Mouse (Mus musculus): ENCODE measurements at regions not wholly inside any gene's neighbourhood (a gene's known extent, or its start where the extent isn't known, plus 50 kb on each side); places are given as distances from the start of the nearest gene placed in this dataset.

DNA sequence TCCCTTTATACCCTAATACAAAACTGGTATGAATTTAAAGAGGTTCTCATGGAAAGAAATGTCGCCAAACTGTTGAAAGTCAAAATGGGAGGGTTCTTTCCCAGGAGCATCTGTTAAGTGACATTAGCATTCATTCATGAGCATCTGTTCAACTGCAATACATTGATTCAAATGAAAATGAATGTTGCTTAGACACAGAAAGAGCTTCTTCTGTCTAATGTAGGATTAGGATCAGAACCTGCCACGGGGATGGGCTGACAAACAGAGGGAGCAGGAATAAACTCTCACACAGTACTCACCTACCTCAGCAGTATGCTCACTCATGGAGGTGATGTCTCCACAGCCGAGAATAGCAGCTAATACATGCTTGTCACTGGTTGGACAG is 88.0 kb upstream of the Kcna4 start:
- 70% methylated on average over 3 of the region's 3 CpGs for WGBS
- Histone ChIP-seq H3K9me3 (no peaks in the 10 kb centered on the region), H3K36me3 (no peaks in the 10 kb centered on the region), H3K4me1 (no peaks in the 10 kb centered on the region), H3K9ac (no peak overlapping the region), H3K27ac (no peak overlapping the region), H3K27me3 (no peaks in the 10 kb centered on the region), H3K4me2 (replicated peaks) (no peak overlapping the region), H3K4me3 (no peak overlapping the region)
- no peak for ATAC-seq (ENCODE audit: low FRiP score, low read depth)

GRCm38 (mm10) chr2:107221544-107221943 is 68.9 kb upstream of the Kcna4 start:
- Histone ChIP-seq H3K36me3 (no peaks in the 10 kb centered on the region), H3K9me3 (no peaks in the 10 kb centered on the region), H3K27ac (no peak overlapping the region), H3K4me2 (replicated peaks) (no peak overlapping the region), H3K9ac (no peak overlapping the region), H3K4me3 (no peak overlapping the region), H3K27me3 (no peaks in the 10 kb centered on the region), H3K4me1 (no peaks in the 10 kb centered on the region)
- no peak for ATAC-seq (ENCODE audit: low FRiP score, low read depth)
- WGBS = 77% methylated on average over 1 of the region's 1 CpGs

DNA sequence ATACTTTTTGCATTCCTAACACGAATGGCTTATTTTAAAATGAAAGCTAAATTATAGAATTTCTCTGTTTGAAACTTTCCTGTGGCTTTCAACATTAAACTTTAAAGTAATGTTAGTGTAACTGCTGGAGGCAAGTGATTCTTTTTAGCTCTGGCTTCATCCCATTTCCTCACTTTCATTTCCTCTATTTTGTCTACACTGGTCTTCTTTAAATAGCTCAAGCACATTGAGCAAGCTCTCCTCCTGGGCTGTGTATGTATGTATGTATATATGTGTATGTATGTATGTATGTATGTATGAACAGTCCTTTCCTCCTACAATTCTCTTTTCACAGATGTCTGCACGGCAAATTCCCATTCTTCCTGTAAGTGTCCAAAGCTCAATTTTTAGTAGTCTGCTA is 65.8 kb upstream of the Kcna4 start:
- no peaks in the 10 kb centered on the region for H3K4me1 ChIP-seq
- no peak overlapping the region for H3K9ac ChIP-seq
- H3K36me3 ChIP-seq = no peaks in the 10 kb centered on the region
- no peak for ATAC-seq (ENCODE audit: low FRiP score, low read depth)
- H3K4me3 ChIP-seq = no peak overlapping the region
- no peak overlapping the region for H3K4me2 ChIP-seq (replicated peaks)
- H3K9me3 ChIP-seq = no peaks in the 10 kb centered on the region
- WGBS = 81% methylated on average over 2 of the region's 2 CpGs
- no peaks in the 10 kb centered on the region for H3K27me3 ChIP-seq
- H3K27ac ChIP-seq = no peak overlapping the region

GRCm38 (mm10) chr2:107227486-107227885 is 63.0 kb upstream of the Kcna4 start:
- Histone ChIP-seq H3K9me3 (no peaks in the 10 kb centered on the region), H3K27ac (no peak overlapping the region), H3K4me1 (no peaks in the 10 kb centered on the region), H3K27me3 (no peaks in the 10 kb centered on the region), H3K4me3 (no peak overlapping the region), H3K4me2 (replicated peaks) (no peak overlapping the region), H3K36me3 (no peaks in the 10 kb centered on the region), H3K9ac (no peak overlapping the region)
- no peak for ATAC-seq (ENCODE audit: low FRiP score, low read depth)
- WGBS = 88% methylated on average over 2 of the region's 2 CpGs

DNA sequence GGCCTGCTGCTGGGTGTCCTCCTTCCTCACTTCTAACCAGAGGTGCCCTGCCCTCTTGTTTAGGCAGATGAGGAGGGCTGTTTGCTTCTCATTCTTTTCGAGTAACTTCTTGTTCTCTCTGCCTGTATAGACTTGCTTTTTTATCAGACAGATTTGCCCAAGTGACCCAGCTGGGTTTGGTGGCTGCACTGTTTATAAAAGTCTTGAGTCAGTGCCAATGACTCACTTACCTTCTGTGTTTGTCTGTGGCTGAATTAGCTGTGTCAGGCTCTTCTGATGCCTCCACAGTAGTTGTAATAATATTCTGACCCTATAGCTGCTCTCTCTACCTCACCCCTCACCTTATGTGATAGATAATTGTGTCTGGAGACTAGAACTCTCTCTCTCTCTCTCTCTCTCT is 62.2 kb upstream of the Kcna4 start:
- H3K4me1 ChIP-seq = no peaks in the 10 kb centered on the region
- H3K27me3 ChIP-seq = no peaks in the 10 kb centered on the region
- H3K9me3 ChIP-seq = no peaks in the 10 kb centered on the region
- WGBS = 66% methylated on average over 1 of the region's 1 CpGs
- H3K9ac ChIP-seq = no peak overlapping the region
- H3K36me3 ChIP-seq = no peaks in the 10 kb centered on the region
- no peak overlapping the region for H3K4me2 ChIP-seq (replicated peaks)
- no peak overlapping the region for H3K4me3 ChIP-seq
- H3K27ac ChIP-seq = no peak overlapping the region
- no peak for ATAC-seq (ENCODE audit: low FRiP score, low read depth)

DNA sequence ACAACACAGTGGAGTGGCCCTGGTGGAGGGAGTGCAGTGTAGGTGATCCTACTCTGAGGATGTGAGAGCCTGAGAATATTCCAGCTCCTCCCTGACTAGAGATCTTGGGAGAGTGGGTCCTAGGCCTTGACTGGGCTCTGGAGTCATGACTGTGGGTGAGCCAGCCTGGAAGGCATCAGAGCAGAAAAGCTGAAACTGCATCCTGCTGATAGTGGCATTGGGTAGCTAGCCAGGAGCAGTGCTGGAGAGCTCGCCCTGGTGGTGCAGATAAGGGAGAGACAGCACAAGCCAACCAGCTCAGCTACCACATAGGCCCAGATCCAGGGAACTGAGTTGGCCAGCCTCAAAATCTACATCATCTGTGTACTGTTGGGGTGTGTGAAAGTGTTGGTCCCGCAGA is 58.8 kb upstream of the Kcna4 start:
- Histone ChIP-seq H3K4me2 (replicated peaks) (no peak overlapping the region), H3K4me1 (no peaks in the 10 kb centered on the region), H3K36me3 (no peaks in the 10 kb centered on the region), H3K27ac (no peak overlapping the region), H3K4me3 (no peak overlapping the region), H3K9me3 (no peaks in the 10 kb centered on the region), H3K9ac (no peak overlapping the region), H3K27me3 (no peaks in the 10 kb centered on the region)
- 76% methylated on average over 2 of the region's 2 CpGs for WGBS
- no peak for ATAC-seq (ENCODE audit: low FRiP score, low read depth)

GRCm38 (mm10) chr2:107232885-107233284 is 57.6 kb upstream of the Kcna4 start:
- 78% methylated on average over 2 of the region's 2 CpGs for WGBS
- ATAC-seq (ENCODE audit: low FRiP score, low read depth) = no peak

More at GRCm38 (mm10) chr2:107232885-107233284, 57.6 kb upstream of the Kcna4 start:
- Histone ChIP-seq H3K4me2 (replicated peaks) (no peak overlapping the region), H3K9ac (no peak overlapping the region), H3K4me1 (no peaks in the 10 kb centered on the region), H3K4me3 (no peak overlapping the region), H3K27ac (no peak overlapping the region), H3K9me3 (no peaks in the 10 kb centered on the region), H3K36me3 (no peaks in the 10 kb centered on the region), H3K27me3 (no peaks in the 10 kb centered on the region)
